Mouse (Mus musculus): ENCODE data around the gene Sumo3.

DNA sequence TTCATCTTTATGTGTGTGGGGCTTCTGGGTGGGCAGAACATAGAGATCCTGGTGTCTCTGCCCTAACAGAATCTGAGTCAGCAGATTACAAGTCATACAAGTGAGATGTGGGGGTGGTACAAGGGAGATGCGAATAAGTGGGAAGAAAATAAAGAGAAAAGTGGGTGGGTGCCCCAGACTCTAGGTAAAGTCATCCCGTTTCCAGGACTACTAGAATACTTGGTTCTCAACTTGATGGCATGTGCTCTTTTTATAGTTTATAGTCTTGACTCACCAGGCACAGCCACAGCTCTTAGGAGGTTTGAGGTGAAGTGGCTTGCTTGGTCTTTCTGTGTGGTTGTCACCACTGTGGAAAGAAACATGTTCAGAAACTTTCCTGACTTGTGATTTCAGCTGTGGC is 9.8 kb upstream of the Sumo3 start:
- TF ChIP-seq GATA1 (IDR thresholded peaks at IDR 0.05; ENCODE audit: low read length) (no peak), TAL1 (IDR thresholded peaks at IDR 0.05; ENCODE audit: low read length) (no peak)

All from erythroblast, embryonic 14.5 days (primary cell).